Mouse (Mus musculus) neural tube, embryonic 12.5 days (tissue): ENCODE measurements around the gene Dock8. TPM values are rescaled to one million over a fixed set of nuclear protein-coding genes. Genes with fewer than 3 reads are reported as not detected.

ENCODE experiments used
- polyA plus RNA-seq: library from polyadenylated mRNA; unstranded; fragments of >200 nt; fragmentation: Nextera tagmentation; extraction: Ambion mirVana; gene quantifications from 2 replicates; pipeline ENCODE4 v1.2.1, GENCODE M21; 2016

Dock8 gene
- polyA plus RNA-seq, 1 experiment from 2014 or later: 0.66 TPM

Other genes starting within 250 kb of the Dock8 start
- gene Pgm5, start 137.7 kb upstream of the Dock8 start, polyA plus RNA-seq: 1.1 and 1.7 TPM in 2 replicates
- gene Gm10053, start 123.8 kb upstream of the Dock8 start, polyA plus RNA-seq: 237 and 247 TPM in 2 replicates
- gene Foxd4, start 98.3 kb upstream of the Dock8 start, polyA plus RNA-seq: not detected in 2 replicates
- gene Cbwd1, start 37.9 kb upstream of the Dock8 start, polyA plus RNA-seq: 22.2 and 22.4 TPM in 2 replicates
- 12.7 and 13.5 TPM in 2 replicates for gene Kank1, start 237.4 kb downstream of the Dock8 start, polyA plus RNA-seq